Mouse (Mus musculus) macrophage (primary cell): ENCODE data around the gene Copz1. TPM values are rescaled to one million over a fixed set of nuclear protein-coding genes. Genes with fewer than 3 reads are reported as not detected.

Source experiments
- H3K27ac ChIP-seq: fragments of 350-480 bp; formaldehyde crosslinking; 2 replicates; pipeline ENCODE4 v1.9.0; 2021
- H3K36me3 ChIP-seq: fragments of 350-480 bp; formaldehyde crosslinking; 2 replicates; pipeline ENCODE4 v1.9.0; 2021; ENCODE audit errors: inconsistent target
- H3K4me3 ChIP-seq: fragments of 350-480 bp; formaldehyde crosslinking; 2 replicates; pipeline ENCODE4 v1.9.0; 2021; ENCODE audit errors: inconsistent target
- H3K79me2 ChIP-seq: fragments of 350-480 bp; formaldehyde crosslinking; 2 replicates; pipeline ENCODE4 v1.9.0; 2021; ENCODE audit errors: inconsistent target
- WGBS: methylation state at CpG from one replicate; pipeline ENCODE4 v1.1.7; 2026; ENCODE audit warnings: inconsistent platforms; ENCODE audit not compliant: missing documents; 5-methylcytosine and 5-hydroxymethylcytosine counted together
- polyA plus RNA-seq: library from polyadenylated mRNA; stranded (reverse); fragments of 250-400 nt; gene quantifications from 3 replicates; pipeline ENCODE4 v1.2.4, GENCODE M21; 2018; ENCODE audit warnings: inconsistent platforms

Gene Copz1
- polyA plus RNA-seq, 1 experiment from 2014 or later, result 123 TPM

DNA sequence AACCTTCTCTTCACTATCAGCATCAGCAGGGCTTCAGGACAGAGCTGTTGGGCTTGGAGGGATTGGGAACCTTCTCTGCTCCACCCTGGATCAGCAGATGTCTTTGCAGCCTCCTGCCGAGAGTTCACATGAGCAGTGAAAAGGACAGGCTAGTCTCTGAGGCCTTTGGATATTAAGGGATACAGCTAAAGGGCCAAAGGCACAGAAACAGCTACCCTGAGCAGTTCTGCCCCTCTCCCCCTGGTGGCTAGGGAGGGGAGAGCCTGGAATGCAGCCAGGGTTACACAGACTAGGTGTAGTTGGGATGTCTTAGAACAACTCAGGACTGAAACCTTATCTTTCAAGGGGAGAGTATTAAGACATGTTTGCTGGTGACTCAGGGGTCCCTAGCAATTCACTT lies 48.6 kb downstream of the Copz1 start:
- 82% methylated on average over 1 of the region's 1 CpGs for WGBS
- H3K36me3 ChIP-seq, result peaks cover 42% of the 10 kb centered on the region
- no peak overlapping the region for H3K27ac ChIP-seq
- peaks cover 31% of the 10 kb centered on the region; the same call in 1 of the 2 replicates for H3K79me2 ChIP-seq
- H3K4me3 ChIP-seq, result no peak overlapping the region

- H3K36me3 ChIP-seq, result peaks cover 44% of the 10 kb centered on the region
- no peak overlapping the region for H3K27ac ChIP-seq
- H3K79me2 ChIP-seq, result peaks cover 45% of the 10 kb centered on the region
- WGBS, result 93% methylated on average over 4 of the region's 4 CpGs
- no peak overlapping the region for H3K4me3 ChIP-seq
Observed at GRCm38 (mm10) chr15:103322396-103322795, 49.9 kb downstream of the Copz1 start.

- Histone ChIP-seq H3K4me3 (no peak overlapping the region; the same call in 1 of the 2 replicates), H3K79me2 (peaks cover 51% of the 10 kb centered on the region), H3K27ac (no peak overlapping the region), H3K36me3 (peaks cover 41% of the 10 kb centered on the region; the same call in 1 of the 2 replicates)
- 15% methylated on average over 16 of the region's 26 CpGs for WGBS
Observed at GRCm38 (mm10) chr15:103323070-103323454, 50.5 kb downstream of the Copz1 start.

GRCm38 (mm10) chr15:103323455-103324247 lies 51.1 kb downstream of the Copz1 start:
- 0 out of 2 replicates have a peak overlapping the region, but pooled peaks have one; percentile 9 for H3K27ac ChIP-seq
- peaks cover 38% of the 10 kb centered on the region; the same call in 1 of the 2 replicates for H3K36me3 ChIP-seq
- 2% methylated on average over 40 of the region's 40 CpGs for WGBS

DNA sequence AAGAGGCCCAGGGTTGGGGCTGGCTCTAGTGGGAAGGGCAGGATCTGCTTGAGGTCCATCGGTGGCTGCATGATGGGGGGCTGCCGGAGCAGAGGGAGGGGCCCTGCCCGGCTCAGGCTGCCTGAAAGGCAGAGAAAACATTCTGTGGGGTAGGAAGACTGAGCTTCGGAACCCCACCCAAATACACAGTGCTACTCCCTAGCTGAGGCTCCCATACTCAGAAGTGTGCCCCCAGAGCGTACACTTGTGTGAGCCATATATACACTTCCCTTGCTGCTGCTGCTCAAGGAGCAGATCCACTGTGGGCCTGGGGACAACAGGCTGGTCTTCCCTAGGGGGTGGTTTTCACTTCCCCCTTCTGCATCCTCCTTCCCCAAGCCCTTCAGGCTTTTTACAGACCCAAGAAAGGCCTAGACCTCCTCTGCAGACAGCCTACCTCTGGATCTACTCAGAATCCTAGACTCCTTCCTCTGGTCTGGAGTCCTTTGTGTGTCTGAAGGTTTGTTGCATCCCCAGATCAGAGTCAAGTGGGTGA lies 60.6 kb downstream of the Copz1 start:
- 0 out of 2 replicates have a peak, but pooled peaks cover 11% of the 10 kb centered on the region for H3K36me3 ChIP-seq
- peaks cover 63% of the 10 kb centered on the region for H3K79me2 ChIP-seq
- peak overlapping the region; percentile 48 for H3K4me3 ChIP-seq
- H3K27ac ChIP-seq, result peak overlapping the region; percentile 98
- WGBS, result 8% methylated on average over 5 of the region's 5 CpGs

More at GRCm38 (mm10) chr15:103323455-103324247, 51.1 kb downstream of the Copz1 start:
- peaks cover 57% of the 10 kb centered on the region for H3K79me2 ChIP-seq
- H3K4me3 ChIP-seq, result peak overlapping the region; percentile 35

GRCm38 (mm10) chr15:103333738-103334137 lies 61.2 kb downstream of the Copz1 start:
- Histone ChIP-seq H3K79me2 (peaks cover 63% of the 10 kb centered on the region), H3K36me3 (0 out of 2 replicates have a peak, but pooled peaks cover 10% of the 10 kb centered on the region), H3K4me3 (peak overlapping the region; percentile 48), H3K27ac (peak overlapping the region; percentile 98)
- 12% methylated on average over 3 of the region's 5 CpGs for WGBS

- Histone ChIP-seq H3K4me3 (peak overlapping the region; percentile 48; the same call in 1 of the 2 replicates), H3K79me2 (peaks cover 63% of the 10 kb centered on the region), H3K27ac (peak overlapping the region; percentile 98), H3K36me3 (0 out of 2 replicates have a peak, but pooled peaks cover 10% of the 10 kb centered on the region)
- WGBS, result 50% methylated on average over 2 of the region's 2 CpGs
Observed at GRCm38 (mm10) chr15:103334194-103334593, 61.7 kb downstream of the Copz1 start.

DNA sequence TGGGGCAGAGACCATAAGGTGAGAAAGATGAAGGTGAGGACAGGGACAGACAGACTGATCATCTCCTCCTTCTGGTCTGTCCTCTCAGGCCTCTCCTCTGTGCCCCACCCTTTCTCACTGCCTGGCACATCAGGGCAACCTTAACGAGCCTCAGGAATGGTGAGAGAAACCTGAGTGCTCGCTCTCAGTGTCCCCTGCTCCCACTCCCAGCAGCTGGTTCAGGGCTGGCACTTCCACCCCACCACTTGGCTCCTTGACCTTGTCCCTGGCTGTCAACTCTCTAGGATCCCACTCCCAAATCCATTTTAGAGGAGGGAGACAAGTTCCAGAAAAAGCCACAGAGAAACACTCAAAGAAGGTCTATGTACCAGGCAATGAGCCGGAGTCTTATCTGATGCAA lies 62.5 kb downstream of the Copz1 start:
- peaks cover 61% of the 10 kb centered on the region for H3K79me2 ChIP-seq
- WGBS, result 85% methylated on average over 3 of the region's 3 CpGs
- H3K27ac ChIP-seq, result no peak overlapping the region
- no peak overlapping the region for H3K4me3 ChIP-seq
- H3K36me3 ChIP-seq, result 0 out of 2 replicates have a peak, but pooled peaks cover 2% of the 10 kb centered on the region

DNA sequence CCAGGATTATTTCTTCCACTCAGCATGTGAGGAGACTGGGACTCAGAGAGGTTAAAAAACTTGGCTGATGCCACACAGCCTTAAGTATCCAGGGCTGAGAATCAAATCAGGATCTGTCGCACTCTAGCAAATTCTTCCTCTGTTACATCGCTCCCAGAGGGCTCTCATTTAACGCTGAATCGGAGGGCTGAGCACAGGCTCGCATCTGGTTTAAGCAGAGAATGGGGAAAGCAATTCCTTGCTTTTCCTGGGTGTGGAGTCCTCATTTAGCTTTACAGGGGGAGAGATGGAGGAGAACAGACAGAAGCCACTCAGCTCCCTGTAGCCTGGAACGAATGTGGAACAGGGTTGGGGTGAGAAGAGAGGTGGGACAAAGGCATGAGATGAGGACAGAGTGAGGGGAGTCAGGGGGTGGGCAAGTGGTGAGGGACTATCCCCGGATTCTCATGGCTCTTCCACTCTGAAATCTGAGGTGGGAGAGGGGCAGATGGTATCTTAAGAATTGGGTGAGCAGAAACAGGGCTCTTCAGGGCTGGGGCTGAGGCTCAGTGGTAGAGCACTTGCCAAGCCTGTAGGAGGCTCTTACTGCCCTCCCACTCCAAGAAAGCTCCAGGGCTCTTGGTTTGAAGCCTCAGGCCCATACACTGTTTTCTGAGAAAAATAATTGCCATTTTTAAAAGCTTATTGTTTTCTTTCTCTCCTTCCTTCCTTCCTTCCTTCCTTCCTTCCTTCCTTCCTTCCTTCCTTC lies 63.1 kb downstream of the Copz1 start:
- H3K36me3 ChIP-seq, result no peaks in the 10 kb centered on the region

DNA sequence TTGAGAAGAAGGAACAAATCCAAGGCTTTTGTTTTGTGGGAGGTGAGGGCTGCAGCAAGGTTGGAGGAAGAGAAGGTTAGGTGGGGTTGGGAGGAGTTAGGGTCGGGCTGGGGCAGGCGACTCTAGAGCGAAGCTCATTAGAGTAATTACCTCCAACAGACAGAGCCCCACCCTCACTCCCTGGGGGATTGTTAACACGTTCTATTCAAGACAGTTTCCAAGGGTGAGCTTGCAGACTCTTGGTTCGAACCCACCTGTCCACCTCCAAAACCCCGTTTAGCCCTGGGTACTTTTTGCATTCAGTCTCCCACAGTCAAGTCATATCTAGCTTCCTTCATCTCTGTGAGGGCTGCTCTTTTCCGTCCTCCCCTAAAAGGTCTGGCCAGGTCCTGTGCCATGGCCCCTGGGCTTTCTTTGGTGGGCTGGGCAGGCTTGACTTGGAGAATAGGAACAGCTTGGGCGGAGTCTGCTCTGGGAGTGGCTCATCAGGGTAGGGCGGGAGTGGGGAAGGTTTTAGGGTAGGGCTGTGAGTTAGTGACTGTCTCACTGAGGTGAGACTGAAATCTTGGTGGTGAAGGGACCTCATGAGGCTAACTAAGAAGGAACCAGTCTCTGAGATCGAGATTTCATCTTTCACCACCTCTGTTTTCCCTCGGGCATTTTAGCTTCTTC lies 64.6 kb downstream of the Copz1 start:
- no peak overlapping the region for H3K27ac ChIP-seq
- H3K4me3 ChIP-seq, result no peak overlapping the region
- no peaks in the 10 kb centered on the region for H3K36me3 ChIP-seq
- H3K79me2 ChIP-seq, result peaks cover 40% of the 10 kb centered on the region
- WGBS, result 82% methylated on average over 10 of the region's 11 CpGs

More for the DNA sequence above, 63.1 kb downstream of the Copz1 start:
- Histone ChIP-seq H3K4me3 (no peak overlapping the region), H3K27ac (no peak overlapping the region), H3K79me2 (peaks cover 55% of the 10 kb centered on the region)
- WGBS, result 92% methylated on average over 7 of the region's 7 CpGs

GRCm38 (mm10) chr15:103338829-103339165 lies 66.3 kb downstream of the Copz1 start:
- H3K4me3 ChIP-seq, result peak overlapping the region; percentile 82
- H3K79me2 ChIP-seq, result peaks cover 31% of the 10 kb centered on the region; the same call in 1 of the 2 replicates
- 0 out of 2 replicates have a peak, but pooled peaks cover 3% of the 10 kb centered on the region for H3K36me3 ChIP-seq
- no peak overlapping the region for H3K27ac ChIP-seq
- 61% methylated on average over 4 of the region's 4 CpGs for WGBS

GRCm38 (mm10) chr15:103339166-103339960 lies 66.8 kb downstream of the Copz1 start:
- Histone ChIP-seq H3K36me3 (peaks cover 9% of the 10 kb centered on the region), H3K79me2 (peaks cover 31% of the 10 kb centered on the region; the same call in 1 of the 2 replicates), H3K27ac (peak overlapping the region; percentile 43), H3K4me3 (peak overlapping the region; percentile 82)
- 8% methylated on average over 31 of the region's 31 CpGs for WGBS

GRCm38 (mm10) chr15:103339961-103340337 lies 67.4 kb downstream of the Copz1 start, which contains the start of gene Zfp385a:
Gene Zfp385a, minus strand, starts transcription at chr15:103340093.
- 2% methylated on average over 26 of the region's 26 CpGs for WGBS
- H3K36me3 ChIP-seq, result peaks cover 14% of the 10 kb centered on the region

More at GRCm38 (mm10) chr15:103339961-103340337, 67.4 kb downstream of the Copz1 start, which contains the start of gene Zfp385a:
- peak within 1 kb of the TSS; percentile 43 for H3K27ac ChIP-seq
- H3K4me3 ChIP-seq, result peak within 1 kb of the TSS; percentile 82
- H3K79me2 ChIP-seq, result peaks cover 30% of the 10 kb centered on the region; the same call in 1 of the 2 replicates
